Mouse (Mus musculus) limb, embryonic 13.5 days (tissue): ENCODE data around the gene Ripor2. TPM values are rescaled to one million over a fixed set of nuclear protein-coding genes. Genes with fewer than 3 reads are reported as not detected.

Experiments
- ATAC-seq: fragments of 200-750 bp; cut with Nextera tagmentation; 2 replicates; pipeline ENCODE4 v1.8.0; 2017; ENCODE audit warnings: low read depth, moderate number of reproducible peaks, moderate TSS enrichment; ENCODE audit not compliant: low FRiP score
- H3K27ac ChIP-seq: fragments of 300-500 bp; sonication (generic); 2 replicates; pipeline ENCODE4 v1.5.1; 2015; ENCODE audit warnings: inconsistent platforms, mild to moderate bottlenecking, moderate library complexity
- H3K27me3 ChIP-seq: fragments of 300-500 bp; sonication (generic); 2 replicates; pipeline ENCODE4 v1.6.1; 2015; ENCODE audit warnings: mild to moderate bottlenecking, inconsistent platforms
- H3K36me3 ChIP-seq: fragments of 300-500 bp; sonication (generic); 2 replicates; pipeline ENCODE4 v1.6.1; 2015; ENCODE audit warnings: inconsistent platforms, mild to moderate bottlenecking, moderate library complexity
- H3K4me1 ChIP-seq: fragments of 300-500 bp; sonication (generic); 2 replicates; pipeline ENCODE4 v1.6.1; 2015; ENCODE audit warnings: inconsistent platforms
- H3K4me2 ChIP-seq: fragments of 300-500 bp; sonication (generic); replicated peaks from 2 replicates; pipeline ENCODE4 v1.6.1; 2015; ENCODE audit warnings: inconsistent platforms, mild to moderate bottlenecking, moderate library complexity
- H3K4me3 ChIP-seq: fragments of 300-500 bp; sonication (generic); 2 replicates; pipeline ENCODE4 v1.5.1; 2015; ENCODE audit warnings: moderate library complexity, mild to moderate bottlenecking, inconsistent platforms
- H3K9ac ChIP-seq: fragments of 300-500 bp; sonication (generic); 2 replicates; pipeline ENCODE4 v1.6.1; 2015; ENCODE audit warnings: mild to moderate bottlenecking, inconsistent platforms
- H3K9me3 ChIP-seq: fragments of 300-500 bp; sonication (generic); 2 replicates; pipeline ENCODE4 v1.6.1; 2016; ENCODE audit warnings: inconsistent platforms
- WGBS: fragments of 180-500 bp; shearing (Covaris S2); methylation state at CpG from one replicate; pipeline ENCODE4 v1.1.7; 2015; 5-methylcytosine and 5-hydroxymethylcytosine counted together
- polyA plus RNA-seq: library from polyadenylated mRNA; unstranded; fragments of >200 nt; fragmentation: Nextera tagmentation; extraction: Ambion mirVana; gene quantifications from 2 replicates; pipeline ENCODE4 v1.2.1, GENCODE M21; 2015

Ripor2 gene
- polyA plus RNA-seq = 4.1 and 4.2 TPM in 2 replicates

DNA sequence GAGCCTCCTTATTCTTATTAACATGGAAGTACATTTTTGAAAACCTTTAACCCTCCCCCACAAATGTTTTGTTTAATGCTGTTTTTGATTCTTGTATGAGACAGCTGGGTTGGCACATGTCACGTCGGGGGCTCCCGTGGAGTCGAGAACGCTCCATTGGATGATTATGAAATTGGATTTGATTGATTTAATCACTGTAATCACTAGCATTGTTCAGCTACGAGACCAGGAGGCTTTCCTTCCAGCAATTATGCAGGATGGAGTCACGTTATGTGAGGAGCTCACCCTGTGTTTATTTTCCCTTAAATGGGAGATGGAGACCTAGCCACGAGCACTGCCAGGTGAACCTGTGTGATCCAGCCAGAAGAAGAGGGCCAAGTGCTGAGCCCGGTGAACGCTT lies at the start of gene Ripor2:
Gene Ripor2 (plus strand): TSS at position 357 of the 400 bp plus-strand sequence.
- ATAC-seq = no peak
- Histone ChIP-seq H3K4me3 (no peak within 1 kb of the TSS), H3K9ac (no peak within 1 kb of the TSS), H3K4me1 (no peaks in the 10 kb centered on the region; the same call in 1 of the 2 replicates), H3K27ac (no peak within 1 kb of the TSS), H3K36me3 (no peaks in the 10 kb centered on the region), H3K4me2 (no peak within 1 kb of the TSS), H3K27me3 (0 out of 2 replicates have a peak, but pooled peaks cover 4% of the 10 kb centered on the region), H3K9me3 (no peaks in the 10 kb centered on the region)
- WGBS = 85% methylated on average over 10 of the region's 10 CpGs

DNA sequence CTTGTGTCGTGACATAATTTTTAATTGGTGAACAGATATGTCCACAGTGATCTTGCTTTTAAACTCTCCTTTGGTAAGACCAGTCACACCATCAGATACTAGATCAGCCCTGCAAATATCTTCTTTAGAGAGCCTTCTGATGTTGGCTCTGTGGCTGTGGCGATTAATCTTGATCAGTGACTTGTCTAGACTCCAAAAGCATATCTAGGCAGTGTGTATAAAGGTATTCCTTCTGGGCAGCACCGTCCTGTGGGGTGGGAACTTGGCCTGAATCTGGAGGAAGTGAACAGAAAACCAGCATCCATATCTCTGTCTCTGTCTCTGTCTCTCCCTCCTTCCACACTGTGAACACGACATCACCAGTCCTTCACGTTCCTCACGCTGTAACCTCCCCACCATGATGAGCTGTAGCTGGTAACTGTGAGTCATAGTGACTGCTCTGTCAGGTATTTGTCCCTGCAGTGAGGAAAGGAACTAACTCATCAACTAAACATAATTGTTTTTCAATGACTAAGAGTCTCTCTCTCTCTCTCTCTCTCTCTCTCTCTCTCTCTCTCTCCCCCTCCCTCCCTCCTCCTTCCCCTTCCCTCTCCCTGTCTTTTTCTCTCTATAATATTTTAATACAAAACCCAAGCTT lies 45.3 kb upstream of the Ripor2 start:
- Histone ChIP-seq H3K36me3 (no peaks in the 10 kb centered on the region), H3K4me1 (no peaks in the 10 kb centered on the region), H3K4me3 (no peak overlapping the region), H3K4me2 (no peak overlapping the region), H3K9ac (no peak overlapping the region), H3K27ac (no peak overlapping the region), H3K27me3 (no peaks in the 10 kb centered on the region), H3K9me3 (0 out of 2 replicates have a peak, but pooled peaks cover 3% of the 10 kb centered on the region)
- no peak for ATAC-seq
- 82% methylated on average over 6 of the region's 6 CpGs for WGBS

DNA sequence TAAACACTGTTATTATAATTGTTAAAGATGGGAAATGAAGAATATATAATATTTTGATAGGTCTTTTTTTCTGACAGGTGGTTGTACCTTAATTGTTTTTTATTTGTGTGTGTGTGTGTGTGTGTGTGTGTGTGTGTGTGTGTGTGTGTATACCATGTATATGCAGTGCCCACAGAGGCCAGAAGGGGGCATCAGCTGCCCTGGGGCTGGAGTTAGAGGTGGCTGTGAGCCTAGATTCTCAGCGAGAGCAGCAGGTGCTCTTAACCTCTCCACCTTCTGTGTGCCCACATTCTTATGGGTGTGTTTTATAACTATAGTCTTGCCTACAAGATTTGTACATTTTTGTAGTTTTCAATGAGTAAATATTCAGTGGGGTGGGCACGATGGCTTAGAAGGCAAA lies 44.0 kb upstream of the Ripor2 start:
- no peak overlapping the region for H3K9ac ChIP-seq
- H3K27me3 ChIP-seq = no peaks in the 10 kb centered on the region
- no peaks in the 10 kb centered on the region for H3K36me3 ChIP-seq
- H3K4me2 ChIP-seq = no peak overlapping the region
- no peak for ATAC-seq
- 82% methylated on average over 2 of the region's 2 CpGs for WGBS
- H3K9me3 ChIP-seq = 0 out of 2 replicates have a peak, but pooled peaks cover 3% of the 10 kb centered on the region
- H3K27ac ChIP-seq = no peak overlapping the region
- no peaks in the 10 kb centered on the region for H3K4me1 ChIP-seq
- no peak overlapping the region for H3K4me3 ChIP-seq

DNA sequence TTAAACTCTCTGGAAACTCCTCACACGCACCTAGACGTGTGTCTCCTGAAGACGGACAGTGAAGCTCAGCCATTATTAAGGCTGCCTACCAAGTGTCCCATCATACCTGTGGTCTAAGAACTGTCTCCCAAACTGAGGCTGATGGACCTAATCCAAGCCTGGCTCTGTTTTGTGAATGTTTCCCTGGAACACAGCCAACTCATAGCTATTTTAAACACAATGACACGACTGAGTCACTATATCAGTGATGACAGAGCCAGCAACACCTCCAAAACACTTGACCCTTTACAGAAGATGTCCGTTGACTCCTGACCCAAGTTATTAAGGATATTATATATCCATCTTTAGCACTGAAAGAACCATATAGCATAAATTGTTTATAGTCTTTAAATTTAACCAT lies 43.0 kb upstream of the Ripor2 start:
- Histone ChIP-seq H3K4me3 (no peak overlapping the region), H3K4me2 (no peak overlapping the region), H3K9ac (no peak overlapping the region), H3K36me3 (no peaks in the 10 kb centered on the region), H3K27ac (no peak overlapping the region), H3K4me1 (no peaks in the 10 kb centered on the region), H3K27me3 (no peaks in the 10 kb centered on the region), H3K9me3 (0 out of 2 replicates have a peak, but pooled peaks cover 3% of the 10 kb centered on the region)
- 81% methylated on average over 5 of the region's 5 CpGs for WGBS
- ATAC-seq = no peak

DNA sequence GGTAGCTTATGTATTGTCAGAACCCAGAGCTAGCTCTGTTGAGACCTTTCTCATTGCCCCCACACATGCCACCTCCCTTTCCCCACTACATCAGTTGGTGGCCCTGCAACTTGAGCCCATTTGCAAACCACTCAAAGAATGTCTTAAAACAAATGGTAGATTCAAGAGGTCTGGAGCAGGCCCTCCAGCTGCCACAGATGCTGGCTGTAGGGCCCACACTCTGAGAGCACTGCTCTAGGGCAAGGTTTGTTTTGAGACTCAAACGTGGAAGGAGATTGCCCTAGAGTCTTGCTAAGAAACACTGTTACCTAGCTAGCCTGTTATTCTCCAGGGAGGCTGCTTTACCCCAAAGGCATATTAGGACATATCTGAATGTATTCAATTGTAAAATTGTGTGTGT lies 36.3 kb upstream of the Ripor2 start:
- Histone ChIP-seq H3K27ac (no peak overlapping the region), H3K9me3 (no peaks in the 10 kb centered on the region), H3K4me3 (no peak overlapping the region), H3K4me2 (no peak overlapping the region), H3K4me1 (0 out of 2 replicates have a peak, but pooled peaks cover 3% of the 10 kb centered on the region), H3K27me3 (no peaks in the 10 kb centered on the region), H3K36me3 (no peaks in the 10 kb centered on the region), H3K9ac (no peak overlapping the region)
- WGBS = 39% methylated on average over 1 of the region's 1 CpGs
- ATAC-seq = no peak

DNA sequence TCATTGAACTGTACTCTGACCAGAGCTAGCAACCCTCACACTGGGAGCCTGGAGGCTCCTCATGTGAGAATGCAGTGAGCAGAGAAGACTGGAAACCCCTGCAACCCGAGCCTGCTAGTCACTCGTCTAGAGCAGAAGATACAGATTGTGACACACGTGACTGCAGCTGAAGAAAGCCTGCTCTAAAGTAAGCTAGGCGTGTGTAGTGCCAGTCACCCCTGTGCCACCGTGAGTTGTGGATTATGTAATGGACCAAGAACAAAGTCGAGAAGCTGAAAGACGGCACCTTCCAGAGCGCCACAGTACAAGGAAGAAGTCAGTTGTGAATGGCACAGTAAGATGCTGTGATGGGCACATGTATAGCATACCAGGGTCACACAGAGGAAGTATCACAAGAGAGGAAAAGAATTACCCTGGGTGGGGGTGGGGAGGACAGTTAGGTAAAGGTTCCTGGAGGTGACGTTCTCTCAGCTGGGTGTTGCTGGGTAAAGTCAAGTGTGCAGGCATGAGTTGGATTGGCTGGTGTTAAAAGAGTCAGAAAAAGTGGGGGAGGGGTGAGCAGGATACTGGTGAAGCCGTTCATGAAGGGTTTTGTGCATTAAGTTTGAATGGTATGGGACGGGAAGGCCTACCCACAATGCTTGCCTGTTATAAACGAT lies 35.1 kb upstream of the Ripor2 start:
- Histone ChIP-seq H3K27ac (no peak overlapping the region), H3K4me3 (no peak overlapping the region), H3K9me3 (no peaks in the 10 kb centered on the region), H3K4me1 (0 out of 2 replicates have a peak, but pooled peaks cover 7% of the 10 kb centered on the region), H3K9ac (no peak overlapping the region), H3K27me3 (no peaks in the 10 kb centered on the region), H3K4me2 (no peak overlapping the region), H3K36me3 (no peaks in the 10 kb centered on the region)
- ATAC-seq = no peak
- 78% methylated on average over 12 of the region's 12 CpGs for WGBS

DNA sequence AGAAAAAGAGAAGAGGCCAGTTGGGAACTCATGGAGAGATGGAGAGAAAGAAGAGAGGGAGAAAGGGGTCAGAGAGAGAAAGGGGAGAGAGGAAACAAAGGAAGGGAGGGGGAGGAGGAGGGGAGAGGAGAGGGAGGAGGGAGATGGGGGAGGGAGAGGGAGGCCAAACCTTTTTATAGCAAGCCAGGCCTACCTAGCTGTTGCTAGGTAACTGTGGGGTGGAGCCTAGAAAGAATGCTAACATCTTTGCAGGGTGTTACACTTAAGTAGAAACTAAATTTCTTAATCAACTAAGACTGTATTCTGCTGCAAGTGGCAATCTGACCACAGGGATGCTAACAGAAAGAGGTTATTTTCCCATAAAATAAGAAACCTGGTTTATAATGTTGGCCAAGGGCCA lies 33.1 kb upstream of the Ripor2 start:
- no peak overlapping the region for H3K4me3 ChIP-seq
- no peaks in the 10 kb centered on the region for H3K27me3 ChIP-seq
- no peak for ATAC-seq
- H3K4me2 ChIP-seq = no peak overlapping the region
- H3K4me1 ChIP-seq = 0 out of 2 replicates have a peak, but pooled peaks cover 7% of the 10 kb centered on the region
- H3K36me3 ChIP-seq = no peaks in the 10 kb centered on the region
- no peak overlapping the region for H3K9ac ChIP-seq
- no peak overlapping the region for H3K27ac ChIP-seq
- no peaks in the 10 kb centered on the region for H3K9me3 ChIP-seq

DNA sequence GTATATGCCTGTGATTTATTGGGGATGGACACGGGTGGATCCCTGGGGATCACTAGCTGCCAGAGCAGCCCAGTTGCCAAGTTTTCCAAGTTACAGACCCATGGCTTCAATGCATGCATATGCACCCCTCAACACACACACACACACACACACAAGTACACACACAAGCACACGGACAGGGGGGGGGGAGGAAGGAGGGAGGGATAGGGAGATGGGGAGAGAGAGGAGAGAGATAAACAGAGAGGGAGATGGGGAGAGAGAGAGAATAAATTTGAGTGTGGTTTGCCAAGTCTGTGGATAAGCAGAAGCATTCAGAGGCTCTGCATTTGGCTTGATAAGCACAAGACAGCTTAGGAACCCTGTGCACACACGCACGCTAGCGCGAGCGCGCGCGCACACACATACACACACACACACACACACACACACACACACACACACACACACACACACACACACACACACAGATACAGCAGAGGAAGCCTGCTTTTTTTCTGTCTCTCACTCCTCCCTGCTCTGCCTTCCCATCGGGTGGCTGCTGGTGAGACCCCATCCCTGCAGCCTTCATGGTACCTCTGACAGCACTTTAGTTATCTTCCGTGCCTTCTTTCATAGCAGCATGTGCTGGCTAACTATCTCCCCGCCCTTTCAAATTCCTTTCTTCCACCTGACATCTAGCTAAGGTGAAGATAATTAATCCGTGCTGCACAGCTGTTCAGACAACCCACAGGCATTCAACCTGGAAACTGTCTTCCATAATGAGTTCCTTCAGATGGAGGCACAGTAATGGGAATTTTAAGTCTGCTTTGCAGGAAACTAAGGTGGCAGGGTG lies 30.7 kb upstream of the Ripor2 start:
- H3K27me3 ChIP-seq = no peaks in the 10 kb centered on the region
- no peak overlapping the region for H3K27ac ChIP-seq
- WGBS = 43% methylated on average over 6 of the region's 14 CpGs
- no peaks in the 10 kb centered on the region for H3K36me3 ChIP-seq
- no peak overlapping the region for H3K4me3 ChIP-seq
- 0 out of 2 replicates have a peak, but pooled peaks cover 7% of the 10 kb centered on the region for H3K4me1 ChIP-seq
- no peaks in the 10 kb centered on the region for H3K9me3 ChIP-seq
- H3K9ac ChIP-seq = no peak overlapping the region
- ATAC-seq = no peak
- no peak overlapping the region for H3K4me2 ChIP-seq

DNA sequence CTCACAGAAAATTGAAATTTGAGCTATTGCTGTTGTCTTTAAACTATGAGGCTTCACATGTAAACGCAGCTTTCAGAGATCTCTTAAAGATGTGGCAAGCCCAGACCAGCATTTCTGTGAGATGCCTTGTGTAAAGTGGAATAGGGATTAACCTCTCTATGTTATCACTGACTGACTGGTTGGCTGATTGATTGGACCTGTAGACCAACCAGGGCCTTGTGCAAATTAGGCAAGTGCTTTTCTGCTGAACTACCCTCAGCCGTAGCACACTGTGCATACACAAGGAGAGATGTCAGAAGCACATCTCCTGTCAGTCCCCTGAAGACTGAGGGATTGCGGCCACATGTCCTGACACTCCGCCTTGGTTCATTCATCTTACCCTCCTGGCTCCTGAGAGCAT lies 29.9 kb upstream of the Ripor2 start:
- H3K4me2 ChIP-seq = no peak overlapping the region
- no peak overlapping the region for H3K27ac ChIP-seq
- WGBS = 54% methylated on average over 4 of the region's 4 CpGs
- no peaks in the 10 kb centered on the region for H3K36me3 ChIP-seq
- 0 out of 2 replicates have a peak, but pooled peaks cover 7% of the 10 kb centered on the region for H3K4me1 ChIP-seq
- H3K4me3 ChIP-seq = no peak overlapping the region
- H3K27me3 ChIP-seq = no peaks in the 10 kb centered on the region
- H3K9me3 ChIP-seq = no peaks in the 10 kb centered on the region
- no peak overlapping the region for H3K9ac ChIP-seq
- ATAC-seq = no peak

DNA sequence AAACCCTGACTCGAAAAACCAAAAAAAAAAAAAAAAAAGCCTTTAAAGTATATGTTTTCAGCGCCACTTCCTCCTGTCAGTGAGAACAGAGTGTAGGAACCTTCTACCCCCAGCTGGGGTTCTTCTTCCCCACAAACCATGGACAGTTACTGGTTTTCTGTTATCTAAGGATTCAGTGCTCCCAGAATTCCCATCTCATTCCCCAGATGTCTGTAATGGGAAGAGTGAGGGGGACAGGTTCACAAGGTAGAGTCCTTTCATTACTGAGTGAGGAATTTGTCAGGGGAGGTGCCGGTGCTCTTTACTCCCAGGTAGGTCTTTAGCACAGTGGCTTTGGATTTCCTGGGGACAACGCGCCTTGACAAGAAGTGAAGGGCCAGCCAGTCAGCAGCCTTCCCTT lies 20.6 kb upstream of the Ripor2 start:
- H3K4me1 ChIP-seq = peaks cover 19% of the 10 kb centered on the region
- no peak overlapping the region for H3K27ac ChIP-seq
- H3K4me2 ChIP-seq = no peak overlapping the region
- no peaks in the 10 kb centered on the region for H3K36me3 ChIP-seq
- no peaks in the 10 kb centered on the region for H3K9me3 ChIP-seq
- no peak overlapping the region for H3K4me3 ChIP-seq
- no peaks in the 10 kb centered on the region for H3K27me3 ChIP-seq
- no peak overlapping the region for H3K9ac ChIP-seq
- WGBS = 80% methylated on average over 5 of the region's 5 CpGs
- ATAC-seq = no peak

DNA sequence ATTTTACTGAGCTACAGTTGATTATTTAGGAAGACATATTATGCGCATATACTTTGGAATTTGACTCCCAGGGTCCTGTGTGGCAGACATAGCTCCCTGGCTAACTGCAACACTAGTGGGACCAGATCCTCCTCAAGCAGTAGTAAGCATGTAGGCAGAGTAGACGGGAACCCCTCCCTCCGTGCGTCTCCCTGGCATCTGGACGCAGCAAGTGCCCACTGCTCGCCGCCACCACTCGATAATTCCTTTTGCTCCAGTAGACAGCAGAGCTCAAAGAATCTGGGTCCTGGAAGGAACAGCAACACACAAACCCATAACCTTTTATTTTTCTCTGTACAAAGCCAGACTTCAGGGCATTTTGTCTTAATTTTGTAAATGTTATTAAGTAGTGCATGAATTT lies 17.3 kb upstream of the Ripor2 start:
- Histone ChIP-seq H3K36me3 (no peaks in the 10 kb centered on the region), H3K27me3 (no peaks in the 10 kb centered on the region), H3K4me2 (no peak overlapping the region), H3K9me3 (no peaks in the 10 kb centered on the region), H3K27ac (peak overlapping the region; percentile 81; the same call in 1 of the 2 replicates), H3K4me3 (no peak overlapping the region), H3K9ac (no peak overlapping the region), H3K4me1 (peaks cover 23% of the 10 kb centered on the region)
- 81% methylated on average over 8 of the region's 8 CpGs for WGBS
- ATAC-seq = no peak
